Mouse (Mus musculus): ENCODE data around the gene Cfap126. TPM values are rescaled to one million over a fixed set of nuclear protein-coding genes. Genes with fewer than 3 reads are reported as not detected.

Gene Cfap126
- polyA plus RNA-seq, 1 experiment from 2014 or later, result 1.6 TPM

DNA sequence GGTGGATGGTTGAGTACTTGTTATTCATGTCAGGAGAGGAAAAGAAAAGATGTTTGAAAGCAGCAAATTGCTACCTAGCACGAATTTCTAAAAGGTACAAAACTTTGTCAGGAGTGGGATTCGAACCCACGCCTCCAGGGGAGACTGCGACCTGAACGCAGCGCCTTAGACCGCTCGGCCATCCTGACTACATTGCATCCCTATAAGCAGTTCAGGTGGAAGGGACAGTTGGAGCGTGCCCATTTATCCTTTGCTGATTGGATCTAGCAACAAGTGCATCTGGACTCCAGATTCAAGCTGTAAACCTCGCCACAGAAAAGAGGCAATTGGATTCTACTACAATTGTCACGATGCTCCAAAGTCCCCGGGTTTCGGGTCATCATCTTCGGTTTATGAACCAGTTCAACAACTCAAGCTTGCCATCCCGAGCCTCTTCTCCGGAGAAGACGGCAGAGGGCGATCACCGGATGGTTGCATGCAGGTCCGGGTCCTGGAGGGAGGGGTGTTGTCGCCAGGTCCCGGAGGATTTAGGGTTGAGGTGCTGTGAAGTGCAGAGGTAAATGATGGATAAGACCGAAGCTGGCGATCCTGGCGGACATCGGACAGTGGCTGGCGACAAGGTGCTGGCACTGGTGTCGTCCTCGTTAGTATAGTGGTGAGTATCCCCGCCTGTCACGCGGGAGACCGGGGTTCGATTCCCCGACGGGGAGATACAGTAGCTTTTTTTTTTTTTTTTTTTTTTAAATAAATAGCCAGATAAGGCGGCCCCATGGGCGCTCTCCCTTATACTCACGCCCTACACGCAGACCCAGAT lies 11.8 kb upstream of the Cfap126 start:
- peak; percentile 4 for TF ChIP-seq CTCF (IDR thresholded peaks at IDR 0.05)

DNA sequence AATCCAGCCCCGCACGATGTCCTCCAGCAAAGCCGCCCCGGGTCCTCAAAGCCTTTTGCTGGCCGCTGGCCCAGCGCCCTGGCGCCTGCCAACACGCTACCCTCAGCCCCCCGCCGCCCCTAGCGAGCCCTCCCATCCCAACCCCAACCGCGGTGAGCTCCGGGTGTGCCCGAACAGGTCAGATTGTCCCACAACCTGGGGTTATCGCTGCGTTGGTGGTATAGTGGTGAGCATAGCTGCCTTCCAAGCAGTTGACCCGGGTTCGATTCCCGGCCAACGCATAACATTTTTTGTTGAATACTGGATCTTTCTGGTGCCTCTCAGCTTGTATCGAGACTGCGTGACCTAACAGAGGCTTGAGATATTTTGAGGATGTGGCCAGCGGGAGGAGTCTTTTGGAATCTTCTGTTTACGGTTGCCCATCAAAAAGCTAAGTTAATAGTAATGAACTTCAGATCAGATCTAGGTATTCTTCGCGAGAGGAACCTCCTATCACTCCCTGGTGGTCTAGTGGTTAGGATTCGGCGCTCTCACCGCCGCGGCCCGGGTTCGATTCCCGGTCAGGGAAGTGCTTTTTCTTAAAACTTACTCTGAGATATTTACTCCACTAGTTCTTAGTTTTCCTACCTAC lies 11.1 kb upstream of the Cfap126 start:
- H3K27me3 ChIP-seq, result no peaks in the 10 kb centered on the region

More for the DNA sequence above, 11.8 kb upstream of the Cfap126 start:
- peak; percentile 48 for DNase-seq (ENCODE audit: low read depth, low spot score)
- CTCF ChIA-PET, result interaction anchor here (1.0 to 1.8 kb wide), 4 partner anchors 9 to 179 kb away, joined by 3 to 12 read pairs (median 4); partner anchors contain the start of gene Ppox
- POLR2A ChIA-PET, result interaction anchor here (0.7 kb wide), 1 partner anchor 12 kb away, joined by 3 read pairs; the partner anchor contains the start of gene Cfap126
- no peaks in the 10 kb centered on the region for H3K27me3 ChIP-seq
- peak; percentile 77 for ATAC-seq
- in situ Hi-C loops (cut with MboI; ENCODE audit: low pct_unique_long_range_greater_than_20kb), result loop anchor here (10.0 kb wide), 1 partner anchor 207 kb away; no protein-coding TSS in a partner anchor

GRCm38 (mm10) chr1:171103179-171103840 lies 10.4 kb upstream of the Cfap126 start:
- POLR2A ChIA-PET, result no interaction called here
- no peak for TF ChIP-seq CTCF (IDR thresholded peaks at IDR 0.05)
- ATAC-seq, result no peak
- in situ Hi-C loops (cut with MboI; ENCODE audit: low pct_unique_long_range_greater_than_20kb), result loop anchor here (10.0 kb wide), 1 partner anchor 209 kb away; no protein-coding TSS in a partner anchor
- no peak for DNase-seq (ENCODE audit: low read depth, low spot score)
- CTCF ChIA-PET, result interaction anchor here (1.4 to 1.8 kb wide), 3 partner anchors 8 to 64 kb away, joined by 3 to 12 read pairs (median 4); no protein-coding TSS in a partner anchor
- no peaks in the 10 kb centered on the region for H3K27me3 ChIP-seq

More for the DNA sequence above, 11.1 kb upstream of the Cfap126 start:
- CTCF ChIA-PET, result interaction anchor here (1.0 to 1.8 kb wide), 4 partner anchors 9 to 178 kb away, joined by 3 to 12 read pairs (median 4); partner anchors contain the start of gene Ppox
- peak; percentile 74 for ATAC-seq
- DNase-seq (ENCODE audit: low read depth, low spot score), result no peak
- TF ChIP-seq CTCF (IDR thresholded peaks at IDR 0.05), result no peak
- in situ Hi-C loops (cut with MboI; ENCODE audit: low pct_unique_long_range_greater_than_20kb), result loop anchor here (10.0 kb wide), 1 partner anchor 208 kb away; no protein-coding TSS in a partner anchor
- POLR2A ChIA-PET, result no interaction called here

GRCm38 (mm10) chr1:171105226-171105625 lies 8.5 kb upstream of the Cfap126 start:
- DNase-seq (ENCODE audit: low read depth, low spot score), result no peak
- ATAC-seq, result no peak
- CTCF ChIA-PET, result no interaction called here
- TF ChIP-seq CTCF (IDR thresholded peaks at IDR 0.05), result no peak
- H3K27me3 ChIP-seq, result no peaks in the 10 kb centered on the region
- POLR2A ChIA-PET, result no interaction called here
- in situ Hi-C loops (cut with MboI; ENCODE audit: low pct_unique_long_range_greater_than_20kb), result loop anchor here (10.0 kb wide), 1 partner anchor 210 kb away; no protein-coding TSS in a partner anchor

DNA sequence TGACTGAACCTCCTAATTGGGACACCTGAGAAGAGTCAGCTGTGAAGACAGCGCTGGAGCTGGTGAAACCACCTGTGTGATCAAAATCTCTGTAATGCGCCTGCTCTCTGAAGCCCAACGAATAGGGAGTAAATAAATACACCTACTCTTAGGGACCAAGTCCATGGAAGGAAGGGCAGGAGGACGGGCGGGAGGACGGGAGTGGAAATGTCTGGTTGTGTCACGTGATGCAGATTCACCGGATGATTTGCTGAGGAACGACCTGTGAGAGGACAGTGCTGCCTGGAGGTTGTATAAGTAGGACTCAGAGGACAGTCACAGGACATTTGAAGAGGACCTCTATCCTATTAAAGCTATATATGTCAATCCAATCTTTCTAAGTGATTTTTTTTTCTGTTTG lies 4.1 kb upstream of the Cfap126 start:
- in situ Hi-C loops (cut with MboI; ENCODE audit: low pct_unique_long_range_greater_than_20kb), result loop anchor here (5.0 to 10.0 kb wide), 4 partner anchors 113 to 365 kb away; partner anchors contain the start of gene Tomm40l
- ChIA-PET POLR2A (no interaction called here), CTCF (interaction anchor here (1.0 kb wide), 1 partner anchor 148 kb away, joined by 3 read pairs; no protein-coding TSS in a partner anchor)
- no peak for TF ChIP-seq CTCF (IDR thresholded peaks at IDR 0.05)
- H3K27me3 ChIP-seq, result no peaks in the 10 kb centered on the region
- no peak for ATAC-seq
- no peak for DNase-seq (ENCODE audit: low read depth, low spot score)

GRCm38 (mm10) chr1:171110659-171111019 lies 3.1 kb upstream of the Cfap126 start:
- CTCF ChIA-PET, result interaction anchor here (0.7 to 2.3 kb wide), 14 partner anchors 8 to 215 kb away, joined by 3 to 12 read pairs (median 4); partner anchors contain the start of genes B4galt3 and Ppox
- POLR2A ChIA-PET, result no interaction called here
- ATAC-seq (no peak), DNase-seq (ENCODE audit: low read depth, low spot score) (no peak)
- in situ Hi-C loops (cut with MboI; ENCODE audit: low pct_unique_long_range_greater_than_20kb), result loop anchor here (5.0 to 10.0 kb wide), 3 partner anchors 112 to 364 kb away; partner anchors contain the start of gene Tomm40l
- TF ChIP-seq CTCF (IDR thresholded peaks at IDR 0.05), result no peak
- H3K27me3 ChIP-seq, result no peaks in the 10 kb centered on the region

DNA sequence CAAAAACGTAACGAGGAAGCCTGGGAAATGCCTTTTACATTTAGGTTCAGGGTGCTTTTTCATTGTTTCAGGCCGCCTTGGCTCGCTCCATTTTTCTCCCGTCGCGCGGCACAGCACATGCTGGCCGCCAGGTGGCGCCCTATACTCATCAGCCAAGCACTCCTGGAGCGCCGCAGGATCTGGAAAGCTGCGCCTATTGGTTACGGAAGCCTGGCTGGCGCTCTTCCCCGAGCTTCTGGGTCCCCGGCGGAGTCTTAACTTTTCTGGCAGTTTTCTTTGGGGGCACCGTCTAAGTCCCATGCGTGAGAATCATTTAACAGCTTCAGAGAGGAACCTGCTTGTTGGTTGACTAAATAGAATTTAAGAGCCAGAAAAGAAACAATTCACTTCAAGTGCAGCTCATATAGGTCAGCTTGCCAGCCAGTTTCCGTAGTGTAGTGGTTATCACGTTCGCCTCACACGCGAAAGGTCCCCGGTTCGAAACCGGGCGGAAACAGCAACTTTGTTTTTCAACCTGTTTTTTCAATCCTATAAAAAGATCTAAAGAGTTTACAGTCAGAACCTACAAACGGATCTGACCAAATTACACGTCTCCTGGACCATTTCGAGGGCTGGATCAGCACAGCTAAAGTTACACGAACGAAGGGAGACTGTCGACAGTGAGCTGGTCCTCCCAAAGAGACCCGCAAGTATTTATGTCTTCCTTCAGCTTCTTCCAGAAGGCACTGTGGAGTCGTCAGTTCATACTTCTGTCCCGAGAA lies 2.5 kb upstream of the Cfap126 start:
- POLR2A ChIA-PET, result interaction anchor here (0.7 to 1.0 kb wide), 2 partner anchors 137 to 159 kb away, joined by 3 read pairs; partner anchors contain the start of gene B4galt3
- peak; percentile 82 for ATAC-seq
- peak; percentile 99 for TF ChIP-seq CTCF (IDR thresholded peaks at IDR 0.05)
- in situ Hi-C loops (cut with MboI; ENCODE audit: low pct_unique_long_range_greater_than_20kb), result loop anchor here (5.0 to 10.0 kb wide), 3 partner anchors 111 to 364 kb away; partner anchors contain the start of gene Tomm40l
- H3K27me3 ChIP-seq, result no peaks in the 10 kb centered on the region
- peak; percentile 68 for DNase-seq (ENCODE audit: low read depth, low spot score)
- CTCF ChIA-PET, result interaction anchor here (0.6 to 2.3 kb wide), 22 partner anchors 9 to 216 kb away, joined by 3 to 12 read pairs (median 4); partner anchors contain the start of genes B4galt3, Ndufs2, Ppox and Tomm40l

GRCm38 (mm10) chr1:171111781-171112575 lies 1.7 kb upstream of the Cfap126 start:
- in situ Hi-C loops (cut with MboI; ENCODE audit: low pct_unique_long_range_greater_than_20kb), result loop anchor here (5.0 to 10.0 kb wide), 3 partner anchors 110 to 363 kb away; partner anchors contain the start of gene Tomm40l
- ChIA-PET CTCF (interaction anchor here (0.7 to 2.3 kb wide), 19 partner anchors 10 to 218 kb away, joined by 3 to 12 read pairs (median 4); partner anchors contain the start of genes B4galt3, Ndufs2, Ppox and Tomm40l), POLR2A (interaction anchor here (0.7 to 1.0 kb wide), 4 partner anchors 80 to 158 kb away, joined by 3 to 5 read pairs (median 3); partner anchors contain the start of gene B4galt3)
- TF ChIP-seq CTCF (IDR thresholded peaks at IDR 0.05), result peak; percentile 27
- ATAC-seq, result peak; percentile 19
- H3K27me3 ChIP-seq, result no peaks in the 10 kb centered on the region
- no peak for DNase-seq (ENCODE audit: low read depth, low spot score)

Measured in Patski (cell line).